Mouse (Mus musculus) E14TG2a.4 (cell line): ENCODE results near the gene Arid2.

Experiments
- CTCF ChIP-seq: conservative IDR thresholded peaks from 2 replicates; pipeline ENCODE4 v1.5.1; 2014; ENCODE audit warnings: low read length
- NANOG ChIP-seq: IDR thresholded peaks from 2 replicates; pipeline ENCODE4 v1.6.1; 2014; ENCODE audit warnings: borderline replicate concordance, low read length, mixed read lengths
- POU5F1 ChIP-seq: IDR thresholded peaks from 2 replicates; pipeline ENCODE4 v1.6.1; 2014; ENCODE audit warnings: low read length, borderline replicate concordance

GRCm38 (mm10) chr15:96342871-96343270, 55.6 kb downstream of the Arid2 start:
- TF ChIP-seq CTCF (no peak), POU5F1 (no peak), NANOG (no peak)
